Mouse (Mus musculus) CH12F3 (cell line): ENCODE measurements around the gene Umad1.

Experiments
- in situ Hi-C: fragments of 300-500 bp; cut with MboI; formaldehyde crosslinking; loops from 2 replicates; pipeline ENCODE4 v1.14.3; 2020; ENCODE audit warnings: low sequenced_read_pairs

Umad1 gene

DNA sequence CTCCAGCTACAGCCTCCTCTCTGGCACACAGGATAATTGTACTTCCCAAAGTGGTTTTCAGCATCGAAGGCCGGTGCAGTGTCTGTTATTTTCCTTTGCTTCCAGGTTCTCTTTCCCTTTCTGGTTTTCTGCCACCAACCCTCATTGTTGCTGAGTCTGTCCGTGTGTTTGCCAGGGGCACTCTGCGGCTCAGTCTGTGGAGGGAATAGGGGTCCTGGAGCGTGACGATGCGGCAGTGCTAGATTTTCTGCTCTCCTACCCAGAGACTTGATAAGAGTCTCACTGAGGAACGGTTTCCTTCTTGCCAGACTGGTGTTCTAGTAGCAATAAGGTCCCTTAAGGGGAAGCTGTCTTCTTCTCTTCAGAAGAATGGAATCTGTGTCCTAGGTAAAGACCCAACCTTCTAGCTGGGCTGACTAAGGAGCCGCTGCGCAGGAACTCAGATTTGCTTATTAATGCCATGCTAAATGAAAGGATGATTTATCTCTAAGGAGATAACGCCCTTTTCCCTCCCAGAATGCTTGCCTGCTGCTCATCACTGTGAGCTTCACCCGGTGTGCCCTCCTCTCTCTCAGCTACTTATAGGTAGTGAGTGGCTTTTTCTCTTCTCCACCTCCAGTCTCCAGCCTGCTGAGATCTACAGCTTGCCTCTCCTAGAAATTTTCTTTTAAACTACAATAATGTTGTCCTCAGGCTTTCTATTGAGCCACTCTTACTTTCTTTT, 105.1 kb downstream of the Umad1 start:
- in situ Hi-C loops, result no loop called here

DNA sequence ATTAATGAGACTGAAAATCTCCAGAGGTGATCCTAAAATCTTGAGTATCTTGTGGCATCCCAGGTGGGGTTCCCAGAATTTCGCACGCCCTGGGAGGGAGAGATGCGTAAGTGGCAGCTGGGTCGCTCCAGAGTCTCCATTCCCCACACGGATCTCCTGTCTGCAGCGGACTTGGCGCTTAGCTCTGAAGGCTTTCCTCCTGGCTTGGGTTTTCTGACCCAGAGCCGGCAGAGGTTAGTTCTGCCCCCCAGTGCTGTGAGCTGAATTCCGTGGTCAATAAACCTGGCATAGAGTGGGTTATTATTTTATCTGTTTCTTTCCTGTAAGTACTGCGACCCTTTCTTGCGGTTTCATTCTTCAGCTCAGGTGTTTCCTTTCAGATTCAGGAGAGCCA, 105.7 kb downstream of the Umad1 start:
- in situ Hi-C loops, result no loop called here

DNA sequence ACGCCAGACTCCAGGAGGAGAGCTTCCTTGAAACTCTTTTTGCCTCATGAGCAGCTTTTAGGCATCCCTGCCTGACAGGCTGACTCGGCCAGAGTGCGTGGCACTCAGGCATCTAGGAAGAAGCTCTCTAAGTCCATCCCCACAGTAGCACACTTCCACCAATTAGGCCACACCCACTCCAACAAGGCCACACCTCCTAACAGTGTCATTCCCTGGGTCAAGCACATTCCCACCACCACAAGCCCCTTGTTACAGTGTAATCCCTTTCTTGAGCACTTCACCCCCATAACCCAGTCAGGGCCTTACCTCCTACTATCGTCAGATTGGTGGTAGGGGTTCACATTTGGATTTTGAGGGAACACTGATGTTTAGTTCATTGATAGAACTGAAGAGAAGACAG, 108.6 kb downstream of the Umad1 start:
- in situ Hi-C loops, result no loop called here

DNA sequence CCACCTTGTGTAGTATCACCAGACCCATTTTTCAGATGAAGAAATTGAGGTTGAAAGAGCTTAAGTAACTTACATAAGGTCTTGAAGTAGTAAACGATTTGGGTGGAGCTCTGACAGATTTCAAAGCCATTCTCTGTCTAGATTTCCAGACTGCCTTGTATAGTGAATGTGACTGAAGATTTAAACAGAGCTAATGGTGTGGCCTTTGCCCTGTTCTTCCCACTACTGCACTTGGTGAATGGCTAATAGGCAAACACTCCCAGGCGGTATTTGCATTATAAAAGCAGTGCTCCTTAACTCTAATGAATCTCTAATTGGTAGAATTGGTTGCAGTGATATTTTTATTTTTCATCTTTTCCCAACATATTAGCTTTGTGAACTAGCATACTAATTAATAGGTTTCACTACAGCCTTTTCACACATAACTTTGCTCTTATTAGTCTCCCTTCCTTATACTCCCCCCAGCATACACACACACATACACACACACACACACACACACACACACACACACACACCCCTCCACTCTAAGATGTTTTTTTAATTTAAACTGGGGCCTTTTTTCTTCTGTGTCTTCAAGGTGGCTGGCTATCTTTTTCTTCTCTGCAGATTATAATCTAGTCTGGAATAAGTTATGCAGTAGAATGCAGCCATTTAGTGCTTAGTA, 109.2 kb downstream of the Umad1 start:
- in situ Hi-C loops, result no loop called here

DNA sequence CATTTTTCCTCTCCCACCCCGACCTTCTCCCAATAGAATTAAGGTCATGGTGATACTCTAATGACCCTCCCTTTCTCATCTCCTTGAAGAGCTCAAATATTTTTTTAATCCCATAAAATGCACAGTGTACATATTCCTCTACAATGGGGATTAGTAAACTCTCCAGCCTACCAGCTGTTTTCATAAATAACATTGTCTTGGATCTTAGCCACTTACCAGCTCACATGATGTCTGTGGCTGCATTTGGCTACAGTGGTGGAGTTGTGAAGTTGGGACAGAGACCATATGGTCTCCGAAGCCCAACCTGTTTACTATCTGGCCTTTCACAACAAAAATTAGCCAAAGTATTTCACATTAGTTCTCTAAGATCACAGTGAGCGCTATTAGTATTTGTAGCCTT, 111.5 kb downstream of the Umad1 start:
- in situ Hi-C loops, result no loop called here

DNA sequence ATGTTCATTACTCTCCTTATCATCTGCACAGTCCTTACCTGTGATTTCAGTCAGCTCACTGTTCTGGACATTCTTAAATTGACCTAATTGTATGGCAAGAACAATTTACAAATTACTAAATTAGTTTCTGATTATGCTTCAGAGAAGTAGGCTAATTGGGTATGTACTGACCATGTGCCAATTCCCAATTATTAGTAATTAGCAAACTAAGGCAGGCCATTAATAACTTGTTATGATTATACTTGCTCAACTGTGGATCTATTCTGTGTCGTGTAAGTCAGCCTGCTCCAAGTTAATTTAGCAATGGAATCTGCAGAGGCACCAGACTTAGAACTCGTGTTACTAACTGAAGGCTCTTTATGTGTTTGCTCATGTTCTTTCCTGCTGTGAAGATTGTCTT, 114.0 kb downstream of the Umad1 start:
- in situ Hi-C loops, result no loop called here

DNA sequence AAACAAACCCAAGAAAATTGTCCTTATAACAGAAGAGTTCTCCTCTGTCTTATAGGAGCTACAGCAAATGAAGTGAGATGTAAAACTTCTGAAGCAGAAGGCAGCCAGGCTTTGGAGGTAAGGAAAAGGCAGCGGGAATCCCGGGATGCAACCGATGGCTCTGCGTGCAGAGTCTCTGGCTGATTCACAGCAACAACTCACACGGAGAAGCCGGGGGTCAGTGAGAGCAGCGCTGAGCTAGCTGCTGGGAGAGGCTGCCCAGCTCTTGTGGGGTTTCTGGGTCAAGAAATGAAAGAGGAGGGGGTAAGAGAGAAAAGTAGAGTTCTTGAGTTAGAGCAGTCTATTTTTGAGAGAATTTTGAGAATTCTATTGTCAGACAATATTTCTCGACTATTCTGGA, 114.8 kb downstream of the Umad1 start:
- in situ Hi-C loops, result no loop called here

DNA sequence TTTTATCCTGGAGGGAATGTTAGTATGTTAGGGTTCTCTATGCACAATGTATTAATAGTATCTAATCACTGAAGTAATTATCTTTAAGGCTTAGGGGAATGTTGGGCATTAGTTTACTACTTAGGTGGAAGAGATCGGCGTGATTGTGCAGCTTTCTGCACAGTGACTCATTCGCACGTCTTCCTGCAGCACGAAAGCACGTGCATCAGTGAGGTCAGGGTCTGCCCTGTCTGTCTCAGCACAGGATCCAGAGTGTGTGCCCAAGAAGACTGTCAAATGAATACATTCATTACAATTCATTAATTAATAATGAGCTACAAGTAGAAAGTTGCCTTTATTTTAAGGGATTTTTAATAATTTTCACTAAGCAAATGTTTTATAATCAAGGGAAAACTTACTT, 115.2 kb downstream of the Umad1 start:
- in situ Hi-C loops, result no loop called here

DNA sequence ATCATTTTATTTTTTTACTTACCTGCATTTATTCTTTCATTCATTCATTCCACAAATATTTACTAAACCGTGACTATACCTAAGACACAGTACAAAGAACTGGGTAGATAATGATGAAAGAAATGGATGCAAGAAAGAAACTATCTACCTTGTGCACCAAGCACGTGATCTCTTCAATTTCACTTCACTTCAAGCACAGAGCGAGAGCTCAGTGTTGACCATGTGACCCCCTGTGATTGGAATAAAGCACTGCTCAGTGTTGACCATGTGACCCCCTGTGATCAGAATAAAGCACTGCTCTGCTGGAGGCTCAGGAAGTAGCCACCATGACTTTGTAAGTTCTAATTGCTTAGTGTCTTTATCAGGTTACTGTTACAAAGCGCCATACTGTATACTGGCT, 115.6 kb downstream of the Umad1 start:
- in situ Hi-C loops, result no loop called here

DNA sequence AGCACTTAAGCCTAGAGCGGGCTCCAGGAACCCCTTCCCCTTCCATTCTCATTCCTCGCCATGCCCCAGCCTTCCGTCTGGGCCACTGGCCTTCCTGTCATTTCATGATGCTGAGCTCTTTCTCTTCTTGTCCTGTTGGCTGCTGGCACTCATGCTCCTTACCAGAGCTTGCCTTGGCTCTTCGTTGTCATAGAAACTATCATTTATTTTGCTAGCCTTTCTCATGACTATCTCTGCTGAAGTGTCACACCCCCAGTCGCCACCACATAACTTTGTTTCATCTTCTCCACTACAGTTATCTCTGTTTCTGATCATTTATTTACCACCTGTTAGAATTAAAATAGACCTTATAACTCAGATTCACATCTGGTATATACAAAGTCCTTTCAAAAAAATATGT, 117.3 kb downstream of the Umad1 start:
- in situ Hi-C loops, result no loop called here

DNA sequence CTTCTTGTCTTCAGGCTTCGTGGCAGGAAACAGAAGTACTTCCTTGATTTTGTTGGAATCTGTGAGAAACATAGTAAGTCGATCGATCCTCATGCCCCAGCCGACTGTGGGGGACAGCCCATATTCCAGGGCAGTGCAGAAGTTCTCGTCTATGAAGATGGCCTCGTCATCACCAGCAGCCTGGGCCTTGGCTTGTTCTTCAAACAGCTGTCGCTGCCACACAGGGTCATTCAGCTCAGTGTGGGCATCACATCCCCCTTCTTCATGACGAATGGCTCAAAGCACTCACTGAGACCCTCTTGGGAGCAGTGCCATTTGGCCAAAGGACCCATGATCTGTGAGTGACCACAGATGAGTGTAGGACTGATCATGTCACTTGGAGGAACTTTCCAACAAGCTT, 118.6 kb downstream of the Umad1 start:
- in situ Hi-C loops, result no loop called here

DNA sequence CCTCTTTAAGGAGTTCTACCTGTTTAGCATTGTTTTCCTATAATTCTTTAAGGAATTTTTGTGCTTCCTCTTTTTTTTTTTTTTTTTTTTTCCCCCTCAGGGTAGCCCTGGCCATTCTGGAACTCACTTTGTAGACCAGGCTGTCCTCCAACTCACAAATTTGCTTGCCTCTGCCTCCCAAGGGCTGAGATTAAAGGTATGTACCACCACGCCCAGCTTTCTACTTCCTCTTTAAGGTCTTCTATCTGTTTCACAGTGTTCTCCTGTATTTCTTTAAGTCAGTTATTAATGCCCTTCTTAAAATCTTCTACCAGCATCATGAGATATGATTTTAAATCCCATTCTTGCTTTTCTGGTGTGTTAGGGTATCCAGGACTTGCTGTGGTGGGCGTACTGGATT, 130.2 kb downstream of the Umad1 start:
- in situ Hi-C loops, result no loop called here

DNA sequence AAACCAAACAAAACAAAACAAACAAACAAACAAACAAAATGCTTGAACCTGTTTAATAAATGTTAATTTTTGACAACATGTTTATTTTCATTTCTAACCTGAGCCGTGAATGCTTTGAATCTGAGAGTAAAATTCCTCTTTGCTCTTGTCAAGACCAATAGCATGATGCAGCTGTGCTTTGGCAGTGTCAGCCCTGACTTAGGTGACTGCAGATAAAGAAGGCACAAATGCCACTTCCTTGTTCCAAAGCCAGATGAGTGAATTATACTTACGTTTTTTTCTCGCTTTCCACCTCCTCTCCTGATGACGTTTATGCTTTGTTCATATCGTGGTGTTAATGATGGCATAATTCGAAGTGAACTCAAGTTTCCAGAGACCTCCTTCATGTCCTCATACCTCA, 131.2 kb downstream of the Umad1 start:
- in situ Hi-C loops, result no loop called here

DNA sequence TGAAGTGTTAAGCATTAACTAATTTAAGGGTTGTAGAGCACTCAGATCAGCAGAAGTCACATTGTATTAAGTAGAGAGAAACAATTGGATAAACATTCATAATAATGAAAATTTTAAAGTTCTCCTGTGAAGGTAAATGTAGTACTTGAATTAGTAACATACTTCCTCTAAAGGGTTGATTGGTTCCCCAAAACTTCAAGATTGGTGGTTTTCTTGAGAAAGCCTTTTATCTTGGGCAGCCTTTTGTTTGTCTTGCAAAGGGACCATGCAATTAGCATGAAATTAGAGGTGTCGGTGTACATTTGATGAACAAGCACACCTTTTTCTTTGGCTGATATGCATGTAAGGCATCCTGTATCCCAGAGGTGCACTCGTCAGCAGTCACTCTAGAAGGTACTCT, 131.8 kb downstream of the Umad1 start:
- in situ Hi-C loops, result no loop called here

DNA sequence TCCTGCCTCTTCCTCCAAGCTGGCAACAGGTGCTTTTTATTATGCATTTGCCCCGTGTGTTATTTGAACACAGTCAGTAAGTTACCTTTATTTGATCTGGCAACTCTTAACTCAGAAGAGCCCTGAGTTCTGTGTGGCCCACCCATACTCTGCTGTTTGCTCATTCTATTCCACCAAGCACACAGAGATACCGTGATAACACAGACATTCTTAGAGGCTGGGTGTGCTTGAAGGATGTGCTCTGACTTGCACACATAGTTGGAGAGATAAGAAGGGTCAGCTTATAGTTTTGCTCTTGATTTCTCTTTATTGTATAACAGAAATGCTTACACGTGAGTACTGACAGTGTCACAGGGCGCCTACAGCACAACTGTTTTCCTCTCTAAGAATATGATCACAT, 133.9 kb downstream of the Umad1 start:
- in situ Hi-C loops, result no loop called here

DNA sequence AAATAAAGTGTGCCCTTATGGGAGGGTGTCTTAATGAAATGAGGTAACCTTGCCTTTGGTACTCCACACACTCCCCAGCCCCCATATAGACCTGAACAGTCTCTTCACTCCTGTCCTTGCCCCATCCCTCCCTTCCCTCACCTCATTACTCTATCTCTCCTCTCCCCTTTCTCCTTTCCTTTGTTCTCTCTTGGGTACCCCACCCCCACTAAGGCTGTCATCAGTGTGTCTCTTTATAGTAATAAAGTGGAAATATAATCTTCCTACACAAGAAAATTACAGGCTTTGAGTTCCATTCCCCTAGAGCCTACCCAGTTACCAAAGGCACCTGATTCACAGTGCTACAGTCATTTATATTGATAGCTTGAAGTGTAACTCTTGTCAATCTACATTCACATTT, 135.0 kb downstream of the Umad1 start:
- in situ Hi-C loops, result no loop called here

DNA sequence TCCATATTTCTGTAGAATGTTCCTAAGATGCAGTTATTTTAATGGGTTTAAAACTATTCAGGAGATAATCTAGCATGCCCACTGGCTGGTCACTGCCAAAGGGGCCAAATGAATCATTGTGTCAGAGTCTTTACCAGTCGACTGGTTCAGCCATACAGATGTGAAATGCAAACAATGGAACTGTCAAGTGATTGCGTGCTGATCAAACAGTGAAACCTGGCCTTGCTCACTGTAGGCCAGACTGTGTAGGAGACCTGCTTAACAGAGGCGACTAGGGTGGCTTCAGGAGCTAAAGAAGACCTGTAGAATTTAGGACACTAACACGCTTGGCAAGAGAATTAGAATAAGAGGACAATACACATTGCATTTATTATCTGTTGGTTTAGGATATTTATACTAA, 136.0 kb downstream of the Umad1 start:
- in situ Hi-C loops, result no loop called here

DNA sequence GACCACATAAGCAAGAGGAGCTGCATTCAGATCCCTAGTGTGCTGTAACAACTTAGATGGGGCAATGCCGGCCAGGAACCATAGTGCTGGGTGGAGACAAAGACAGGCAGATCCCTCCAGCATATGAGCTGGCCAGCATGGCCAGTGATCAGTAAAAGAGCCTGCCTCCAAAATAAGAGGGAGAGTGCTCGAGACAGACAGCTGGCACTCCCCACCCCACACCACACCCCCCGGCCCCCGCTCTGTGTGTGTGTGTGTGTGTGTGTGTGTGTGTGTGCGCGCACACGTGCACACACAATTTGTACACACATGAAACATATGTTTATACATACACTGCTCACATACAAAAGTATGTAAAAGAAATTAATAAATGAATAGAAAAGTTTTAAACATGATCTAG, 138.2 kb downstream of the Umad1 start:
- in situ Hi-C loops, result no loop called here

DNA sequence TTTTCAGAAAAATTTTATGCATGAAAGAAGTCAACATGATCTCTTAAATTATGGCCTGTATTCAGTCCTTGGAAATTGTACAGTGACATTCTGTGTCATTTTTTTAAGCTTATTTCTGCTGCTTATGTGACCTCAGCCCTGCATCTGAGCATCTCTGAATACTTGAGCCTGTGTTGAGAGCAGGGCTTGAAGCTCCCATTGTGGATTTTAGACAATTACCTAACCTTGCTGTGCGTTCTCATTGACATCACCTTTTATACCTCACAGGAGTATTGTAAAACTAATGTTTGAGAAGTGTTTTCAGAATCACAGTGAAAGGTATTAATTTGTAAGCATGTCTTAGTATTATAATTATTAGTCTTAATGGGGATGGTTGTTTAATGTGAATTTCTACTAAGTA, 140.6 kb downstream of the Umad1 start:
- in situ Hi-C loops, result no loop called here

DNA sequence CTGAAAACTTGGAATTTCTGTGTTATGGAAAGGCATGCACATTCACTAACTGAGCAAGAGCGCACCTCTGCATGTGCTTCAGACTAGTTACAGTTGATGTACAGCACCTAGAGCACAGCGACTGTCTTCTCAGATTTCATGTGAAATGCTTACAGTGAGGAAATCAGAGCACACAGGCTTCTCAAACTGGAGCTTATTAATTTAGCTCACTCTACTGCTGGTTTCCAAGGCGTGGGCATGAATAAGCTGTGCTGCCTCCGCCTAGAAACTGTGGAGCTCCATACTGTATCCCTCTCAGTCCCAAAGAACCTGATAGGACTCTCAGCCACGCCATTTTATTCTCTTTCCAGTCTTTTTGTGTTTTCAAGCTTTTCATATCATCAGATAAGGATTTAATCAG, 144.0 kb downstream of the Umad1 start:
- in situ Hi-C loops, result no loop called here

DNA sequence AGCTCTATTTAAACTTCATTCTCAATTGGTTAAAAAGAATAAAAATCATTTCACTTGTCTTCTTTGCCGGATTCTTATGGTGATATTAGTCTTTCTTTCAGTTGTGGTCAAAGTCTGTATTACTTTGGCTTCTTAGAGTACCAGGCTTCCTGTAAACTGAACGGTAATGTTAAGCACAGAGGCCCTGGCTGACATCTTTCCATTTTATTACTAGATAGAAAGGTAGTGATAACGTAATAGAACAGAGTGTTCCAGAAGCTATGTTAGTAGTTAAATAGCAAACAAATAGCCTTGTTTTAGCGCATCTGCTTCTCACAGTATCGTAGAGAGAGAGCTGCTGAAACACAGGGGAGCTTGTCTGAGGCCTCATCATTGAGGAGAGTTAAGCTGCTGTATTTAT, 146.8 kb downstream of the Umad1 start:
- in situ Hi-C loops, result no loop called here

DNA sequence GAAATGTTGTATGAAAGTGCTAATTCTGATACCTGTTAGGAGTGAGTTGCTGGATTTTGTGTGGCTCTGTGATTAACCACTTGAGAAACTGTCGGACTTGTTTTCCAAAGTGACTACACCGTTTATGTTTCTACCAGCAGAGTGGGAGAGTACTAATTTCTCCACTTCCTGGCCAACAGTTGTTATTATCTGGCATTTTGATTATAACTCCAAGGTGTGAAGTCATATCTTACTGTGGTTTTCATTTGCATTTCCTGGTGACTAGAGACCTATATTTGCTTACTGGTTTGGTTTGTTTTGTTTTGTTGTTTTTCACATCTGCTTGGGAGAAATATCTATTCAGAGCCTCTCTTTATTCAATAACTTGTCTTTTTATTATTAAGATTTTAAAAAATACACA, 149.2 kb downstream of the Umad1 start:
- in situ Hi-C loops, result no loop called here

DNA sequence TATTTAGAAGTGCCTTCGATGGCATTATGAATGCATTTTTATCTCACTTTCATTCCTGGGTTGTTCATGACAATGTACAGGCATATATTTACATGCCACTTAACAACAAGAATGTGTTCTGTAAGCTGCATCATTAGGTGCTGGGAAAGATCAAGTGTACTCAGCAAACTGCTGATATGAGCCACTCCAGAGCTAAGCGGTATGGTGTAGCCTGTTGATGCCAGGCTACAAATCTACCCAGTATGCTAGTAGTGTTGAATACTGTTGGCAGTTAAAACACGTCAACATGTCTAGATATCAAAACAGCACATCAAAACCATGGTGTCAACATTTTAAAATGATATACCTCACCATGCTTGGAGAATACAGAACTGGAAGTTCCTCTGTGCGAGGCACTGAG, 150.8 kb downstream of the Umad1 start:
- in situ Hi-C loops, result no loop called here
